22 mouse cellular contexts compared by ENCODE assay signal in the genomic region with DNA sequence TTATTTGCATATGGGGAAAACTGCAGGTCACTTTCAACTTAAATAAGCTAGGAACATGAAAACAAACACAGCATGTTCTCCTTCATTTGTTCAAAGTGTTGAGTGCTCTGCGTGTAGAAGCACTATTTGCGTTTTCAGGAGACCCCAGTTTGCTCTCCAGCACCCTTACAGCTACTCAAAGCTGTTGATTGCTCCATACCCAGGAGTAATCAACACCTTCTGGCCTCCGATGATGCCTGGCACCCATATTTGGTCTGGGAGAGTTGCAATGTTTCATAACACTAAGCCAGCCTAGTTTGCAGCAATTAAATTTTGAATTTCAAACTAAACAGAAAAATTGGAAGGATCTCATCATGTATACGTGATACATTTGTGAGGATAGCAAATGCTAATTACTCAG. TPM values are rescaled to one million over a fixed set of nuclear protein-coding genes. Genes with fewer than 3 reads are reported as not detected.
DNase-seq lines count a peak whose midpoint lies in the region; ATAC-seq and TF ChIP-seq lines count a peak whose summit lies in the region.
"Had no signal": no experiment of that assay in that cellular context is flagged by ENCODE, and none has a peak within 500 bp of the region (broad histone marks: within the 10 kb centered on the region; RNA-seq: fewer than 3 reads in every experiment).

No protein-coding gene starts in this region.

- WGBS in lung, postnatal 0 days: 69% methylated on average over 4 of the region's 4 CpGs

- no peak overlapping the region for H3K27ac ChIP-seq in lung, postnatal 0 days (ENCODE audit: low read length)
- H3K27ac ChIP-seq: embryonic facial prominence, embryonic 10.5 days; embryonic facial prominence, embryonic 13.5 days; forebrain, embryonic 12.5 days; hindbrain, embryonic 12.5 days; hindbrain, embryonic 15.5 days had no signal

- no peak overlapping the region for H3K4me3 ChIP-seq in lung, postnatal 0 days (ENCODE audit: low read depth, low read length)
- H3K4me3 ChIP-seq: embryonic facial prominence, embryonic 10.5 days; embryonic facial prominence, embryonic 13.5 days; erythroblast, embryonic 14.5 days; forebrain, embryonic 12.5 days; hindbrain, embryonic 12.5 days; hindbrain, embryonic 15.5 days had no signal

- DNase-seq in gastrocnemius, adult 18-20 months (ENCODE audit: low spot score): peak; percentile 28
- DNase-seq in gastrocnemius, postnatal 10 days: no peak
- peak; percentile 40 for DNase-seq in lung, postnatal 0 days (ENCODE audit: low spot score)
- DNase-seq in lung, postnatal 14 days: no peak
- peak; percentile 62 for DNase-seq in lung, postnatal 36 days
- DNase-seq in cerebellum, adult 9-10 months: no peak
- DNase-seq: adrenal gland, adult 2 months; adrenal gland, postnatal 14 days; cerebellum, adult 11 months; cerebellum, adult 2 months; cerebellum, postnatal 36 days; embryo, embryonic 11 days; heart, adult 11 months had no signal

- ATAC-seq in lung, postnatal 0 days: peak; percentile 61
- ATAC-seq: forebrain, embryonic 16.5 days; intestine, postnatal 0 days had no signal

- no peak overlapping the region for H3K9ac ChIP-seq in lung, postnatal 0 days (replicated peaks; ENCODE audit: low read depth)
- H3K9ac ChIP-seq: embryonic facial prominence, embryonic 13.5 days; forebrain, embryonic 12.5 days; hindbrain, embryonic 12.5 days; hindbrain, embryonic 15.5 days had no signal

- H3K9me3 ChIP-seq in lung, postnatal 0 days (ENCODE audit: low read length): no peaks in the 10 kb centered on the region
- H3K9me3 ChIP-seq: embryonic facial prominence, embryonic 10.5 days; embryonic facial prominence, embryonic 13.5 days; forebrain, embryonic 12.5 days; hindbrain, embryonic 12.5 days; hindbrain, embryonic 15.5 days had no signal

- no peak for TF ChIP-seq EP300 in lung, postnatal 0 days (IDR thresholded peaks at IDR 0.05)

- no peak for TF ChIP-seq CTCF in lung, postnatal 0 days (IDR thresholded peaks at IDR 0.05)

- H3K4me1 ChIP-seq in lung, postnatal 0 days (ENCODE audit: insufficient read depth, low read depth, low read length): no peaks in the 10 kb centered on the region
- H3K4me1 ChIP-seq: embryonic facial prominence, embryonic 10.5 days; embryonic facial prominence, embryonic 13.5 days; forebrain, embryonic 12.5 days; hindbrain, embryonic 12.5 days; hindbrain, embryonic 15.5 days had no signal

- peaks cover 14% of the 10 kb centered on the region; the same call in 1 of the 2 replicates for H3K36me3 ChIP-seq in lung, postnatal 0 days (ENCODE audit: insufficient read depth, low read length)

- no peaks in the 10 kb centered on the region for H3K27me3 ChIP-seq in lung, postnatal 0 days (replicated peaks; ENCODE audit: insufficient read depth, low read length)
- H3K27me3 ChIP-seq: embryonic facial prominence, embryonic 13.5 days; forebrain, embryonic 12.5 days; hindbrain, embryonic 12.5 days; hindbrain, embryonic 15.5 days had no signal

- no peak overlapping the region for H3K4me2 ChIP-seq in lung, postnatal 0 days (replicated peaks; ENCODE audit: low read depth, low read length)
- H3K4me2 ChIP-seq: embryonic facial prominence, embryonic 13.5 days; forebrain, embryonic 12.5 days; heart, embryonic 11.5 days; hindbrain, embryonic 12.5 days; hindbrain, embryonic 15.5 days had no signal

RNA-seq across cellular contexts. Expression of a gene that starts 45.1 kb away (rescaled TPM):
- 10 to 100 TPM; 12.0 to 12.4 TPM for total RNA-seq in gastrocnemius, adult 18-20 months (2021)
- 10 to 100 TPM in 1 of 2 experiments, 1 to 10 TPM in 1; 8.3 to 11.2 TPM for total RNA-seq in gastrocnemius, postnatal 10 days (2021)
- polyA plus RNA-seq in lung, postnatal 0 days (2015; fragmentation: Nextera tagmentation; extraction: Ambion mirVana): 8.6 and 8.8 TPM in 2 replicates

Comparison
In these comparisons a context has a peak if more than half of its experiments do, and no peak if none do; other contexts are left out.
1. DNase-seq: peak in gastrocnemius, adult 18-20 months (single experiment), lung, postnatal 0 days (single experiment) and lung, postnatal 36 days (single experiment); none in gastrocnemius, postnatal 10 days (single experiment), lung, postnatal 14 days (single experiment) and cerebellum, adult 9-10 months (single experiment).